Mouse (Mus musculus): ENCODE measurements around the gene Tab3. TPM values are rescaled to one million over a fixed set of nuclear protein-coding genes. Genes with fewer than 3 reads are reported as not detected.

The Tab3 gene
- polyA plus RNA-seq (2017; shearing (Covaris generic)), result 1 to 10 TPM; 2.2 to 2.9 TPM

- ATAC-seq, result peak; percentile 88
Measured at GRCm38 (mm10) chrX:85573532-85574181, at the start of gene Tab3. Gene Tab3, plus strand, starts transcription at chrX:85574022.

GRCm38 (mm10) chrX:85525545-85525944, 48.3 kb upstream of the Tab3 start:
- ATAC-seq, result no peak

- ATAC-seq, result no peak
Measured at GRCm38 (mm10) chrX:85526263-85527019, 47.4 kb upstream of the Tab3 start.

- ATAC-seq, result no peak
Measured at GRCm38 (mm10) chrX:85558931-85559330, 14.9 kb upstream of the Tab3 start.

- no peak for ATAC-seq
Measured at GRCm38 (mm10) chrX:85566256-85566655, 7.6 kb upstream of the Tab3 start.

GRCm38 (mm10) chrX:85574182-85574541, 340 bp downstream of the Tab3 start:
- peak; percentile 14 for ATAC-seq

- ATAC-seq, result no peak
Measured at GRCm38 (mm10) chrX:85576310-85576709, 2.5 kb downstream of the Tab3 start.

GRCm38 (mm10) chrX:85580768-85581167, 6.9 kb downstream of the Tab3 start:
- ATAC-seq, result no peak

GRCm38 (mm10) chrX:85582517-85582916, 8.7 kb downstream of the Tab3 start:
- ATAC-seq, result no peak

GRCm38 (mm10) chrX:85585575-85585974, 11.8 kb downstream of the Tab3 start:
- no peak for ATAC-seq

GRCm38 (mm10) chrX:85614701-85615100, 40.9 kb downstream of the Tab3 start:
- ATAC-seq, result no peak

- peak; percentile 66 for ATAC-seq
Measured at GRCm38 (mm10) chrX:85646204-85646777, 72.5 kb downstream of the Tab3 start.

- peak; percentile 68 for ATAC-seq
Measured at GRCm38 (mm10) chrX:85676808-85677207, 103.0 kb downstream of the Tab3 start.

GRCm38 (mm10) chrX:85682125-85682524, 108.3 kb downstream of the Tab3 start:
- no peak for ATAC-seq

- ATAC-seq, result no peak
Measured at GRCm38 (mm10) chrX:85683723-85684122, 109.9 kb downstream of the Tab3 start.

Other genes with a start within 250 kb of the Tab3 start
- 1 to 10 TPM; 2.2 to 3.3 TPM for gene Gk, start 202.8 kb downstream of the Tab3 start, polyA plus RNA-seq (2017; shearing (Covaris generic))

All from activated CD4-positive, CD25-positive, alpha-beta regulatory T cell, adult 4 months (primary cell).